In genomic region chr11:76494360-76495126, GRCm38 (mm10) we compare ENCODE assay signal across 7 mouse cellular contexts.
DNase-seq lines count a peak whose midpoint lies in the region; ATAC-seq and TF ChIP-seq lines count a peak whose summit lies in the region.

No protein-coding gene starts in this region.

- DNase-seq in adrenal gland, adult 8-10 months, result peak; percentile 77
- DNase-seq in embryo, embryonic 9.5 days (ENCODE audit: extremely low spot score), result peak; percentile 78
- peak; percentile 91 to 92 for DNase-seq in heart, adult 2 months
- peak; percentile 94 for DNase-seq in kidney, adult 2 months
- DNase-seq in limb, embryonic 14.5 days (ENCODE audit: low spot score), result peak; percentile 82
- DNase-seq in spleen, adult 18-20 months, result peak; percentile 53 to 70

- peaks cover 2% of the 10 kb centered on the region; the same call in 1 of the 2 replicates for H3K36me3 ChIP-seq in heart, adult 2 months (ENCODE audit: control insufficient read depth, insufficient read depth, low read length)
- H3K36me3 ChIP-seq in kidney, adult 2 months (ENCODE audit: control insufficient read depth, insufficient read depth, low read length), result no peaks in the 10 kb centered on the region
- no peaks in the 10 kb centered on the region for H3K36me3 ChIP-seq in limb, embryonic 14.5 days (ENCODE audit: control insufficient read depth, insufficient read depth, low read length)
- no peaks in the 10 kb centered on the region for H3K36me3 ChIP-seq in midbrain, embryonic 15.5 days (replicated peaks)

- no peaks in the 10 kb centered on the region for H3K9me3 ChIP-seq in limb, embryonic 14.5 days (ENCODE audit: control insufficient read depth, low read length)
- no peaks in the 10 kb centered on the region for H3K9me3 ChIP-seq in midbrain, embryonic 15.5 days

- H3K9ac ChIP-seq in heart, adult 2 months (ENCODE audit: low read depth, low read length), result peak overlapping the region; percentile 90
- H3K9ac ChIP-seq in limb, embryonic 14.5 days (ENCODE audit: low read depth, low read length, severe bottlenecking), result peak overlapping the region; percentile 89
- peak overlapping the region; percentile 74 for H3K9ac ChIP-seq in midbrain, embryonic 15.5 days

- H3K27me3 ChIP-seq in heart, adult 2 months (ENCODE audit: control insufficient read depth, insufficient read depth, low read length), result no peaks in the 10 kb centered on the region
- H3K27me3 ChIP-seq in kidney, adult 2 months (replicated peaks; ENCODE audit: control insufficient read depth, insufficient read depth, low read length), result no peaks in the 10 kb centered on the region
- no peaks in the 10 kb centered on the region for H3K27me3 ChIP-seq in limb, embryonic 14.5 days (ENCODE audit: control insufficient read depth, insufficient read depth, low read length)
- no peaks in the 10 kb centered on the region for H3K27me3 ChIP-seq in midbrain, embryonic 15.5 days (replicated peaks)

- WGBS in heart, adult 2 months, result under 1% methylated on average over 64 of the region's 67 CpGs
- WGBS in kidney, adult 2 months, result 2% methylated on average over 57 of the region's 67 CpGs
- under 1% methylated on average over 47 of the region's 67 CpGs for WGBS in limb, embryonic 14.5 days
- under 1% methylated on average over 67 of the region's 67 CpGs for WGBS in midbrain, embryonic 15.5 days

- intact Hi-C loops in heart, adult 2 months (cut with DNase I), result loop anchor here (1.0 kb wide), 1 partner anchor 38 kb away; no protein-coding TSS in a partner anchor

- TF ChIP-seq POLR2A in heart, adult 2 months (IDR thresholded peaks at IDR 0.05; ENCODE audit: insufficient read depth, low read depth, low read length), result peak; percentile 76
- no peak for TF ChIP-seq POLR2A in kidney, adult 2 months (IDR thresholded peaks at IDR 0.05; ENCODE audit: low read depth, low read length)
- TF ChIP-seq POLR2A in limb, embryonic 14.5 days (IDR thresholded peaks at IDR 0.05; ENCODE audit: borderline replicate concordance, extremely low read depth, insufficient read depth, insufficient read length), result no peak

- peak; percentile 74 for ATAC-seq in limb, embryonic 14.5 days (ENCODE audit: low FRiP score, low read depth)
- ATAC-seq in midbrain, embryonic 15.5 days (replicated peaks), result peak; percentile 66

- 0 out of 2 replicates have a peak, but pooled peaks cover under 1% of the 10 kb centered on the region for H3K79me2 ChIP-seq in heart, adult 2 months (replicated peaks; ENCODE audit: control insufficient read depth, insufficient read depth, low read length)

- H3K4me1 ChIP-seq in heart, adult 2 months (ENCODE audit: control insufficient read depth, insufficient read depth, low read length), result peaks cover 46% of the 10 kb centered on the region
- peaks cover 13% of the 10 kb centered on the region; the same call in 1 of the 2 replicates for H3K4me1 ChIP-seq in kidney, adult 2 months (ENCODE audit: control insufficient read depth, insufficient read depth, low read length)
- peaks cover 60% of the 10 kb centered on the region for H3K4me1 ChIP-seq in limb, embryonic 14.5 days (ENCODE audit: control insufficient read depth, insufficient read depth, low read length)
- H3K4me1 ChIP-seq in midbrain, embryonic 15.5 days, result peaks cover 53% of the 10 kb centered on the region

- peak overlapping the region; percentile 80 for H3K4me2 ChIP-seq in limb, embryonic 14.5 days (replicated peaks; ENCODE audit: low read depth, low read length, severe bottlenecking)
- H3K4me2 ChIP-seq in midbrain, embryonic 15.5 days, result peak overlapping the region; percentile 78

- TF ChIP-seq EP300 in heart, adult 2 months (IDR thresholded peaks at IDR 0.05; ENCODE audit: insufficient read depth, low read depth, low read length), result peak; percentile 40; the same call in 1 of the 2 replicates

- no peak for TF ChIP-seq CTCF in heart, adult 2 months (IDR thresholded peaks at IDR 0.05)
- TF ChIP-seq CTCF in kidney, adult 2 months (conservative IDR thresholded peaks at IDR 0.05; ENCODE audit: insufficient read depth, insufficient read length, low read depth, low read length), result no peak

- H3K4me3 ChIP-seq in heart, adult 2 months, result peak overlapping the region; percentile 80
- H3K4me3 ChIP-seq in kidney, adult 2 months (ENCODE audit: insufficient read depth, low read depth, low read length), result peak overlapping the region; percentile 65
- peak overlapping the region; percentile 61 for H3K4me3 ChIP-seq in limb, embryonic 14.5 days (replicated peaks; ENCODE audit: low read length)
- H3K4me3 ChIP-seq in midbrain, embryonic 15.5 days, result peak overlapping the region; percentile 59

- H3K27ac ChIP-seq in heart, adult 2 months, result peak overlapping the region; percentile 99
- peak overlapping the region; percentile 95 for H3K27ac ChIP-seq in kidney, adult 2 months (ENCODE audit: insufficient read depth, low read depth, low read length)
- peak overlapping the region; percentile 99 for H3K27ac ChIP-seq in limb, embryonic 14.5 days (replicated peaks; ENCODE audit: low read depth, low read length)
- H3K27ac ChIP-seq in midbrain, embryonic 15.5 days, result peak overlapping the region; percentile 93

Comparison
In these comparisons a context has a peak if more than half of its experiments do, and no peak if none do; other contexts are left out.
1. Peak in every context shown above with its lines: DNase-seq, ATAC-seq, H3K4me3 ChIP-seq and H3K27ac ChIP-seq.